Mouse (Mus musculus): ENCODE measurements around the gene Ino80e.

Ino80e gene

GRCm38 (mm10) chr7:126856741-126857420 is 5.3 kb downstream of the Ino80e start:
- no peak for DNase-seq (ENCODE audit: low spot score in 2 of 2)

GRCm38 (mm10) chr7:126855641-126856040 is 6.5 kb downstream of the Ino80e start:
- no peak for DNase-seq (ENCODE audit: low spot score in 2 of 2)

- DNase-seq (ENCODE audit: low spot score in 2 of 2), result no peak
Measured at GRCm38 (mm10) chr7:126853454-126853853, 8.7 kb downstream of the Ino80e start.

- no peak for DNase-seq (ENCODE audit: low spot score in 2 of 2)
Measured at GRCm38 (mm10) chr7:126851192-126851591, 11.0 kb downstream of the Ino80e start.

- DNase-seq (ENCODE audit: low spot score in 2 of 2), result no peak
Measured at GRCm38 (mm10) chr7:126850161-126850560, 12.0 kb downstream of the Ino80e start.

- DNase-seq (ENCODE audit: low spot score in 2 of 2), result no peak
Measured at GRCm38 (mm10) chr7:126848794-126849193, 13.4 kb downstream of the Ino80e start.

GRCm38 (mm10) chr7:126847421-126848398 is 14.5 kb downstream of the Ino80e start:
- DNase-seq (ENCODE audit: low spot score in 2 of 2), result no peak

GRCm38 (mm10) chr7:126847116-126847420 is 15.1 kb downstream of the Ino80e start, which contains the start of gene Doc2a:
TSS of gene Doc2a (plus strand) at chr7:126847416.
- no peak for DNase-seq (ENCODE audit: low spot score in 2 of 2)

- DNase-seq (ENCODE audit: low spot score in 2 of 2), result no peak
Measured at GRCm38 (mm10) chr7:126845516-126845915, 16.7 kb downstream of the Ino80e start.

GRCm38 (mm10) chr7:126843276-126843675 is 18.9 kb downstream of the Ino80e start:
- DNase-seq (ENCODE audit: low spot score in 2 of 2), result no peak

- DNase-seq (ENCODE audit: low spot score in 2 of 2), result no peak
Measured at GRCm38 (mm10) chr7:126833294-126833693, 28.9 kb downstream of the Ino80e start.

GRCm38 (mm10) chr7:126832036-126832598 is 30.1 kb downstream of the Ino80e start:
- peak; percentile 47 to 74 for DNase-seq (ENCODE audit: low spot score in 2 of 2)

- DNase-seq (ENCODE audit: low spot score in 2 of 2), result no peak
Measured at GRCm38 (mm10) chr7:126831539-126831938, 30.6 kb downstream of the Ino80e start, which contains the start of gene 4930451I11Rik. TSS of gene 4930451I11Rik (minus strand) at chr7:126831639.

- no peak for DNase-seq (ENCODE audit: low spot score in 2 of 2)
Measured at GRCm38 (mm10) chr7:126825952-126826351, 36.2 kb downstream of the Ino80e start.

- no peak for DNase-seq (ENCODE audit: low spot score in 2 of 2)
Measured at GRCm38 (mm10) chr7:126825403-126825802, 36.8 kb downstream of the Ino80e start.

GRCm38 (mm10) chr7:126823940-126824339 is 38.2 kb downstream of the Ino80e start:
- no peak for DNase-seq (ENCODE audit: low spot score in 2 of 2)

- DNase-seq (ENCODE audit: low spot score in 2 of 2), result no peak
Measured at GRCm38 (mm10) chr7:126823202-126823711, 38.9 kb downstream of the Ino80e start.

- DNase-seq (ENCODE audit: low spot score in 2 of 2), result no peak
Measured at GRCm38 (mm10) chr7:126822741-126823140, 39.4 kb downstream of the Ino80e start.

GRCm38 (mm10) chr7:126821835-126822511 is 40.2 kb downstream of the Ino80e start:
- DNase-seq (ENCODE audit: low spot score in 2 of 2), result peak; percentile 65 to 78

GRCm38 (mm10) chr7:126818818-126819217 is 43.4 kb downstream of the Ino80e start:
- DNase-seq (ENCODE audit: low spot score in 2 of 2), result no peak

- no peak for DNase-seq (ENCODE audit: low spot score in 2 of 2)
Measured at GRCm38 (mm10) chr7:126817595-126817994, 44.6 kb downstream of the Ino80e start.

- no peak for DNase-seq (ENCODE audit: low spot score in 2 of 2)
Measured at GRCm38 (mm10) chr7:126816494-126816893, 45.7 kb downstream of the Ino80e start.

All from spleen, postnatal 14 days (tissue).